Mouse (Mus musculus) stomach, postnatal 0 days (tissue): ENCODE results near the gene Shisa5.

ENCODE experiments used
- CTCF ChIP-seq: IDR thresholded peaks from 2 replicates; pipeline ENCODE4 v1.5.1; 2016; ENCODE audit warnings: antibody characterized with exemption, low read depth, mild to moderate bottlenecking, moderate library complexity
- EP300 ChIP-seq: optimal IDR thresholded peaks from 2 replicates; pipeline ENCODE3; 2016; ENCODE audit warnings: antibody characterized with exemption

DNA sequence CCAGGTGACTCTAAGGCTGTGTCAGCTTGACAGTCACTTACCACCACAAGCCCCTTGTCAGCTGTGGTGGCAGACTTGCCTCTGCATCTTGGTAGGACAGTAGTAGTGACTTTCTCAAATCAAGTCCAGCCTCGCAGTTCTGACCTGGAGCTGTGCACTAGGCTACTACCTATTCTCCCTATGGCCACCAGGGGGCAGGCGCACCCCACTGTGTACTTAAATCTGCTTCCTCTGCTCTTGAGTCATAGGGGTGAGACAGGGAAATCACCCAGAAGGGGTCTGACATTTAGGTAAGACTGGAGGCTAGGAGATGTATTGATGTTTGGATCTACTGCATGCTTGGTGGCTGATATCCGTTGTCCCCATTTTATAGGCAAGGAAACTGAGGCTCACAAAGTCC lies 37.6 kb upstream of the Shisa5 start:
- TF ChIP-seq EP300 (no peak), CTCF (peak; percentile 100)
